Mouse (Mus musculus): ENCODE measurements around the gene Gm10160. TPM values are rescaled to one million over a fixed set of nuclear protein-coding genes. Genes with fewer than 3 reads are reported as not detected.

Gm10160 gene
- polyA plus RNA-seq (2015; fragmentation: Nextera tagmentation; extraction: Ambion mirVana): not detected in 2 replicates

- no peak within 1 kb of the TSS for H3K27ac ChIP-seq
- 58% methylated on average over 1 of the region's 1 CpGs for WGBS (ENCODE audit: insufficient replicate concordance)
- peaks cover 21% of the 10 kb centered on the region for H3K4me1 ChIP-seq (replicated peaks)
- no peak within 1 kb of the TSS for H3K4me3 ChIP-seq (replicated peaks)
- ATAC-seq (ENCODE audit: low read depth): no peak
- no peak for DNase-seq
- peaks cover 51% of the 10 kb centered on the region for H3K27me3 ChIP-seq
- no peaks in the 10 kb centered on the region for H3K9me3 ChIP-seq (replicated peaks)
- no peak within 1 kb of the TSS for H3K9ac ChIP-seq
- peak within 1 kb of the TSS; percentile 37 for H3K4me2 ChIP-seq
- no peaks in the 10 kb centered on the region for H3K36me3 ChIP-seq
Observed at GRCm38 (mm10) chr7:81855694-81856093, at the start of gene Gm10160. Gene Gm10160, minus strand, starts transcription at chr7:81855794.

- Histone ChIP-seq H3K9ac (no peak overlapping the region), H3K27ac (no peak overlapping the region), H3K4me1 (replicated peaks) (no peaks in the 10 kb centered on the region), H3K4me3 (replicated peaks) (no peak overlapping the region), H3K27me3 (no peaks in the 10 kb centered on the region), H3K9me3 (replicated peaks) (no peaks in the 10 kb centered on the region), H3K36me3 (no peaks in the 10 kb centered on the region), H3K4me2 (no peak overlapping the region)
- DNase-seq: no peak
- no peak for ATAC-seq (ENCODE audit: low read depth)
- WGBS (ENCODE audit: insufficient replicate concordance): 60% methylated on average over 2 of the region's 2 CpGs
Observed at GRCm38 (mm10) chr7:81904926-81905325, 49.3 kb upstream of the Gm10160 start.

GRCm38 (mm10) chr7:81904094-81904493 is 48.5 kb upstream of the Gm10160 start:
- Histone ChIP-seq H3K9ac (no peak overlapping the region), H3K9me3 (replicated peaks) (no peaks in the 10 kb centered on the region), H3K27me3 (no peaks in the 10 kb centered on the region; the same call in 1 of the 2 replicates), H3K27ac (no peak overlapping the region), H3K36me3 (no peaks in the 10 kb centered on the region), H3K4me3 (replicated peaks) (no peak overlapping the region), H3K4me2 (no peak overlapping the region), H3K4me1 (replicated peaks) (no peaks in the 10 kb centered on the region)
- no peak for ATAC-seq (ENCODE audit: low read depth)
- no peak for DNase-seq
- 55% methylated on average over 4 of the region's 4 CpGs for WGBS (ENCODE audit: insufficient replicate concordance)

- no peak overlapping the region for H3K9ac ChIP-seq
- no peaks in the 10 kb centered on the region for H3K4me1 ChIP-seq (replicated peaks)
- H3K4me2 ChIP-seq: no peak overlapping the region
- H3K27ac ChIP-seq: no peak overlapping the region
- H3K27me3 ChIP-seq: peaks cover 2% of the 10 kb centered on the region; the same call in 1 of the 2 replicates
- ATAC-seq (ENCODE audit: low read depth): no peak
- H3K36me3 ChIP-seq: no peaks in the 10 kb centered on the region
- no peak for DNase-seq
- no peaks in the 10 kb centered on the region for H3K9me3 ChIP-seq (replicated peaks)
- 57% methylated on average over 11 of the region's 11 CpGs for WGBS (ENCODE audit: insufficient replicate concordance)
- H3K4me3 ChIP-seq (replicated peaks): no peak overlapping the region
Observed at GRCm38 (mm10) chr7:81899361-81899760, 43.8 kb upstream of the Gm10160 start.

GRCm38 (mm10) chr7:81885128-81885527 is 29.5 kb upstream of the Gm10160 start:
- Histone ChIP-seq H3K27ac (no peak overlapping the region), H3K4me1 (replicated peaks) (no peaks in the 10 kb centered on the region), H3K4me3 (replicated peaks) (no peak overlapping the region), H3K9ac (no peak overlapping the region), H3K27me3 (0 out of 2 replicates have a peak, but pooled peaks cover 3% of the 10 kb centered on the region), H3K9me3 (replicated peaks) (no peaks in the 10 kb centered on the region), H3K4me2 (no peak overlapping the region), H3K36me3 (no peaks in the 10 kb centered on the region)
- WGBS (ENCODE audit: insufficient replicate concordance): 79% methylated on average over 4 of the region's 4 CpGs
- ATAC-seq (ENCODE audit: low read depth): no peak
- no peak for DNase-seq

GRCm38 (mm10) chr7:81881600-81881999 is 26.0 kb upstream of the Gm10160 start:
- H3K27me3 ChIP-seq: peaks cover 26% of the 10 kb centered on the region
- H3K9me3 ChIP-seq (replicated peaks): no peaks in the 10 kb centered on the region
- H3K36me3 ChIP-seq: 0 out of 2 replicates have a peak, but pooled peaks cover 3% of the 10 kb centered on the region
- DNase-seq (no peak), ATAC-seq (ENCODE audit: low read depth) (no peak)
- H3K27ac ChIP-seq: no peak overlapping the region
- no peak overlapping the region for H3K9ac ChIP-seq
- H3K4me2 ChIP-seq: no peak overlapping the region
- no peak overlapping the region for H3K4me3 ChIP-seq (replicated peaks)
- WGBS (ENCODE audit: insufficient replicate concordance): 63% methylated on average over 3 of the region's 3 CpGs
- H3K4me1 ChIP-seq (replicated peaks): no peaks in the 10 kb centered on the region

GRCm38 (mm10) chr7:81880797-81881196 is 25.2 kb upstream of the Gm10160 start:
- Histone ChIP-seq H3K4me1 (replicated peaks) (no peaks in the 10 kb centered on the region), H3K4me3 (replicated peaks) (no peak overlapping the region), H3K36me3 (0 out of 2 replicates have a peak, but pooled peaks cover 3% of the 10 kb centered on the region), H3K27ac (no peak overlapping the region), H3K4me2 (no peak overlapping the region), H3K9ac (no peak overlapping the region), H3K9me3 (replicated peaks) (no peaks in the 10 kb centered on the region), H3K27me3 (peaks cover 30% of the 10 kb centered on the region)
- DNase-seq (no peak), ATAC-seq (ENCODE audit: low read depth) (no peak)
- WGBS (ENCODE audit: insufficient replicate concordance): 81% methylated on average over 4 of the region's 4 CpGs

GRCm38 (mm10) chr7:81880286-81880685 is 24.7 kb upstream of the Gm10160 start:
- 0 out of 2 replicates have a peak, but pooled peaks cover 3% of the 10 kb centered on the region for H3K36me3 ChIP-seq
- no peak overlapping the region for H3K4me3 ChIP-seq (replicated peaks)
- H3K4me1 ChIP-seq (replicated peaks): no peaks in the 10 kb centered on the region
- H3K27me3 ChIP-seq: peaks cover 33% of the 10 kb centered on the region
- ATAC-seq (ENCODE audit: low read depth) (no peak), DNase-seq (no peak)
- 68% methylated on average over 5 of the region's 5 CpGs for WGBS (ENCODE audit: insufficient replicate concordance)
- no peaks in the 10 kb centered on the region for H3K9me3 ChIP-seq (replicated peaks)
- no peak overlapping the region for H3K9ac ChIP-seq
- no peak overlapping the region for H3K27ac ChIP-seq
- H3K4me2 ChIP-seq: no peak overlapping the region

GRCm38 (mm10) chr7:81875372-81875771 is 19.8 kb upstream of the Gm10160 start:
- Histone ChIP-seq H3K27me3 (peaks cover 37% of the 10 kb centered on the region), H3K36me3 (0 out of 2 replicates have a peak, but pooled peaks cover 3% of the 10 kb centered on the region), H3K9me3 (replicated peaks) (no peaks in the 10 kb centered on the region), H3K9ac (no peak overlapping the region), H3K4me3 (replicated peaks) (no peak overlapping the region), H3K4me1 (replicated peaks) (peaks cover 4% of the 10 kb centered on the region; the same call in 1 of the 2 replicates), H3K4me2 (no peak overlapping the region), H3K27ac (no peak overlapping the region)
- DNase-seq: no peak
- WGBS (ENCODE audit: insufficient replicate concordance): 74% methylated on average over 9 of the region's 9 CpGs
- no peak for ATAC-seq (ENCODE audit: low read depth)

GRCm38 (mm10) chr7:81874636-81875035 is 19.0 kb upstream of the Gm10160 start:
- Histone ChIP-seq H3K36me3 (0 out of 2 replicates have a peak, but pooled peaks cover 3% of the 10 kb centered on the region), H3K4me1 (replicated peaks) (peaks cover 4% of the 10 kb centered on the region; the same call in 1 of the 2 replicates), H3K4me2 (no peak overlapping the region), H3K27me3 (peaks cover 39% of the 10 kb centered on the region), H3K27ac (no peak overlapping the region), H3K9ac (no peak overlapping the region), H3K9me3 (replicated peaks) (no peaks in the 10 kb centered on the region), H3K4me3 (replicated peaks) (no peak overlapping the region)
- no peak for DNase-seq
- ATAC-seq (ENCODE audit: low read depth): no peak
- WGBS (ENCODE audit: insufficient replicate concordance): 61% methylated on average over 6 of the region's 6 CpGs

- Histone ChIP-seq H3K4me3 (replicated peaks) (no peak overlapping the region), H3K9me3 (replicated peaks) (no peaks in the 10 kb centered on the region), H3K4me1 (replicated peaks) (peaks cover 4% of the 10 kb centered on the region; the same call in 1 of the 2 replicates), H3K27me3 (peaks cover 42% of the 10 kb centered on the region), H3K4me2 (no peak overlapping the region), H3K36me3 (0 out of 2 replicates have a peak, but pooled peaks cover 3% of the 10 kb centered on the region), H3K9ac (no peak overlapping the region), H3K27ac (no peak overlapping the region)
- no peak for ATAC-seq (ENCODE audit: low read depth)
- 0% methylated on average over 1 of the region's 1 CpGs for WGBS (ENCODE audit: insufficient replicate concordance)
- DNase-seq: no peak
Observed at GRCm38 (mm10) chr7:81873807-81874206, 18.2 kb upstream of the Gm10160 start.

GRCm38 (mm10) chr7:81872493-81873013 is 17.0 kb upstream of the Gm10160 start:
- peaks cover 4% of the 10 kb centered on the region; the same call in 1 of the 2 replicates for H3K4me1 ChIP-seq (replicated peaks)
- H3K4me2 ChIP-seq: no peak overlapping the region
- DNase-seq: no peak
- H3K27me3 ChIP-seq: peaks cover 34% of the 10 kb centered on the region
- no peak overlapping the region for H3K27ac ChIP-seq
- ATAC-seq (ENCODE audit: low read depth): peak; percentile 65; the same call in 1 of the 2 replicates
- H3K36me3 ChIP-seq: no peaks in the 10 kb centered on the region
- WGBS (ENCODE audit: insufficient replicate concordance): 73% methylated on average over 13 of the region's 13 CpGs
- no peaks in the 10 kb centered on the region for H3K9me3 ChIP-seq (replicated peaks)
- no peak overlapping the region for H3K4me3 ChIP-seq (replicated peaks)
- no peak overlapping the region for H3K9ac ChIP-seq
